Mouse (Mus musculus): Measurements from ENCODE around the gene Hip1.
"Not testable (repeated sequence)": the region's sequence is repeated elsewhere in the genome, so short reads cannot be mapped to it uniquely, and the experiment has no call there.

Gene Hip1

DNA sequence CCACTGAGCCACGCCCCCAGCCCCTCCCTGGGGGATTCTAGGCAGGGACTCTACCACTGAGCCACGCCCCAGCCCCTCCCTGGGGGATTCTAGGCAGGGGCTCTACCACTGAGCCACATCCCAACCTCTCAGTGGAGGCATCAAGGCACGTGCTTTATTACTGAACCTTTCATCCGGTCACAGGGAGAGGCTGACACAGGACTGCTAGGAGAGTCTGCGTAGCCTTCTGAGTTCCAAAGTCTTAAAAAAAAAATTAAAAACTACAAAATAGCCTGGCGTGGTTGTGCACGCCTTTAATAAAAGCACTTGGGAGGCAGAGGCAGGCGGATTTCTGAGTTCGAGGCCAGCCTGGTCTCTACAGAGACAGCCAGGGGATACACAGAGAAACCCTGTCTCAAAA, 175.7 kb downstream of the Hip1 start:
- not testable (repeated sequence) for DNase-seq (ENCODE audit: low spot score)

DNA sequence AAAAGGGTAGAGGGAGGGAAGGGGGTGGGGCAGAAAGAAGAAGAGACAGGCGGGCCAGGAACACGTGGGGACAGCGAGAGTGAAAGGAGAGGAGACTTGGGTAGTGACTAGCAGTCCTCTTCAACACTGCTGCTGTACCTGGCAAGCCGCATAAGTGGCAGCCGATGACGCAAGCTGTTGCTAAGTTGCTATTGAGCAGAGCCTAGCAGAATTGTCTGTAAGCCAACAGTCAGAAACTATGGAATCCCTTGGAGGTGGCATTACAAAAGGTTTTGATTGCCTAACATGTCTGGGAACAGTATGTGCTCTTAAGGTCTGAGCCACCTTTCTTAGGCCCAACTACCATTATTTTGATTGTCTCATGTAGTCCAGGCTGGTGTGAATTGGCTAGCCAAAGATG, 176.6 kb downstream of the Hip1 start:
- DNase-seq (ENCODE audit: low spot score) = no peak

DNA sequence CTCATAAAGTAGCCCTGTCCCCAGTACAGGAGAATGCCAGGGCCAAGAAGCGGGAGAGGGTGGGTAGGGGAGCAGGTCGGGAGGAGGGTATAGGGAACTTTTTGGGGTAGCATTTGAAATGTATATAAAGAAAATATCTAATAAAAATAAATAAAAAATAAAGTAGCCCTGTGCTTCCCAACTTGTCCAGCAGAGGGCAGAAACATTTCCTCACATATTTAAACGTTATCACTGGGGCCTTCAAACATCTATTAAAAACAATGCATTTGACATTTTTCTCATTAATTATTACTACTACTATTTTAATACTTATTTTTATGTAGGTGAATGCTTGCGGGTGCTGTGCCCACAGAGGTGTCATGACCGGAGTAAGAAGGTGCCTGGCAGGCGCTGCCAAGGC, 177.1 kb downstream of the Hip1 start:
- DNase-seq (ENCODE audit: low spot score) = no peak

DNA sequence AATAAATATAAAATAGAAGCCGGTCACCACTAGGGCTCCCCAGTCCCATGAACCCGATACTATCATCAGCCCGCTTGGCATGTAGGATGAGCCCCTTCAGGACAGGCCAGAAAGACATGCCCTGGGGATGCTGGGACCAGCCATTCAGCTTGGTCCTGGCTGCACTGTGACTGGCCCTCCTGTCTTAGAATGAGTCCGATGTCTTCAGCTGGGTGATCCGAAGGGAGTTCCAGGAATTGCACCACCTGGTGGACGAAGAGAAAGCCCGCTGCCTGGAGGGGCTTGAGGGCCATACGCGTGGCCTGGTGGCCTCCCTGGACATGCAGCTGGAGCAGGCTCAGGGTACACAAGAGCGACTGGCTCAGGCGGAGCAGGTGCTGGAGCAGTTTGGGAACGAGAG, 181.4 kb downstream of the Hip1 start:
- no peak for DNase-seq (ENCODE audit: low spot score)

DNA sequence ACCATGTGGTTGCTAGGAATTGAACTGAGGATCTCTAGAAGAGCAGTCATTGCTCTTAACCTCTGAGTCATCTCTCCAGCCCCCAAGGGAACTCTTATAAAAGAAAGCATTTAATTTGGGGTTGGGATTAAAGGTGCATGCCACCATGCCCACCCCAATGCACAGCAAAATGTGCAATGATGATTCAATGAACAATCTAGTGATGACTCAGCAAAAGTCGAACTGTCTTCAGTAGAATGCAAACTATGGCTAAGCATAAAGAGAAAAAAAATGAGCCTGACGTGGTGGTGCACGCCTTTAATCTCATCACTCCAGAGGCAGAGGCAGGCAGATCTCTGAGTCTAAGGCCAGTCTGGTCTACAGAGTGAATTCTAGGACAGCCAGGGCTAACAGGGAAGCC, 182.3 kb downstream of the Hip1 start:
- DNase-seq (ENCODE audit: low spot score) = no peak

DNA sequence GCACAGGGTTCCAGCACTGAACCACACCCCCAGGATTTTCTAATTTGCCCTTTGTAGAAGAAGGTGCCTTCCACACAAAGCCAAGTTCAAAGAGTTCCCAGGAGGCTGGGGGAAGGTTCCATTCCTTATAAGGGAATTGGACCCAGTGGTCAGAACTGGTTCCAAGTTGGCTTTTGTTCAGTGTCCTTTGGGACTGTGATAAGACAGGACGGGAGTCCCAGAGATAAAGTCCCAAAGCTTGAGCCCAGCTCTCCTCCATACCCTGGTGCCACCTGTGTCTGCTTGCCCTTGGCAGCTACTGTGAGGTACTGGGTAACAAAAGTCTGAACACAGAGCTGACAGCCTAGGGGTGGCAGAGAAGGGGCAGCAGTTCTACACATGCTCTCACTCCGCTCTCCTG, 185.1 kb downstream of the Hip1 start:
- DNase-seq (ENCODE audit: low spot score) = no peak

DNA sequence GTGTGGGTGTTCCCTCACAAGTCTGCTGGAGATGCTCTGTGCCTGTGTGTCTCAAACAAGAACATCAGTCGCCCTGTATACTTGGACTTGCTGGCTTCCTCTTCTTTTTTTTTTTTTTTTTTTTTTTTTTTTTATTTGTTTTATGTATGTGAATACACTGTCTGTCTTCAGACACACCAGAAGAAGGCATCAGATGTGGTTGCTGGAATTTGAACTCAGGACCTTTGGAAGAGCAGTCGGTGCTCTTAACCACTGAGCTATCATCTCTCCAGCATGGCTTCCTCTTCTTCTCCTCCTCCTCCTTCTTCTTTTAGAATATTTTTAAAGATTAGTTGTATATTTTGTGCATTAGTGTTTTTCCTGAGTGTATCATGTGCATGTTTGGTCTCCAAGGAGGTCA, 187.4 kb downstream of the Hip1 start:
- no peak for DNase-seq (ENCODE audit: low spot score)

Measured in ovary, postnatal 10 days (tissue).